Mouse (Mus musculus): ENCODE results near the gene Utrn.

The Utrn gene

GRCm38 (mm10) chr10:12869029-12869671, at the start of gene Utrn:
Gene Utrn (minus strand): TSS chr10:12869365.
- peak; percentile 76 for DNase-seq (ENCODE audit: low read depth, low spot score)

- DNase-seq (ENCODE audit: low read depth, low spot score): no peak
Observed at GRCm38 (mm10) chr10:12917626-12918025, 48.5 kb upstream of the Utrn start.

- no peak for DNase-seq (ENCODE audit: low read depth, low spot score)
Observed at GRCm38 (mm10) chr10:12916376-12916775, 47.2 kb upstream of the Utrn start.

- DNase-seq (ENCODE audit: low read depth, low spot score): no peak
Observed at GRCm38 (mm10) chr10:12915826-12916225, 46.7 kb upstream of the Utrn start.

- DNase-seq (ENCODE audit: low read depth, low spot score): no peak
Observed at GRCm38 (mm10) chr10:12914203-12914602, 45.0 kb upstream of the Utrn start.

GRCm38 (mm10) chr10:12911981-12912530, 42.9 kb upstream of the Utrn start:
- no peak for DNase-seq (ENCODE audit: low read depth, low spot score)

- DNase-seq (ENCODE audit: low read depth, low spot score): no peak
Observed at GRCm38 (mm10) chr10:12911451-12911850, 42.3 kb upstream of the Utrn start.

GRCm38 (mm10) chr10:12909891-12910290, 40.7 kb upstream of the Utrn start:
- DNase-seq (ENCODE audit: low read depth, low spot score): no peak

GRCm38 (mm10) chr10:12909179-12909578, 40.0 kb upstream of the Utrn start:
- no peak for DNase-seq (ENCODE audit: low read depth, low spot score)

- DNase-seq (ENCODE audit: low read depth, low spot score): no peak
Observed at GRCm38 (mm10) chr10:12904140-12904528, 35.0 kb upstream of the Utrn start.

- DNase-seq (ENCODE audit: low read depth, low spot score): no peak
Observed at GRCm38 (mm10) chr10:12903440-12904139, 34.4 kb upstream of the Utrn start.

- no peak for DNase-seq (ENCODE audit: low read depth, low spot score)
Observed at GRCm38 (mm10) chr10:12899901-12900300, 30.7 kb upstream of the Utrn start.

GRCm38 (mm10) chr10:12893339-12893738, 24.2 kb upstream of the Utrn start:
- no peak for DNase-seq (ENCODE audit: low read depth, low spot score)

- no peak for DNase-seq (ENCODE audit: low read depth, low spot score)
Observed at GRCm38 (mm10) chr10:12888373-12888772, 19.2 kb upstream of the Utrn start.

- no peak for DNase-seq (ENCODE audit: low read depth, low spot score)
Observed at GRCm38 (mm10) chr10:12887792-12888191, 18.6 kb upstream of the Utrn start.

GRCm38 (mm10) chr10:12884308-12884948, 15.3 kb upstream of the Utrn start:
- no peak for DNase-seq (ENCODE audit: low read depth, low spot score)

- no peak for DNase-seq (ENCODE audit: low read depth, low spot score)
Observed at GRCm38 (mm10) chr10:12881911-12882310, 12.7 kb upstream of the Utrn start.

GRCm38 (mm10) chr10:12879313-12879695, 10.1 kb upstream of the Utrn start:
- DNase-seq (ENCODE audit: low read depth, low spot score): no peak

- DNase-seq (ENCODE audit: low read depth, low spot score): peak; percentile 52
Observed at GRCm38 (mm10) chr10:12878661-12879312, 9.6 kb upstream of the Utrn start.

- no peak for DNase-seq (ENCODE audit: low read depth, low spot score)
Observed at GRCm38 (mm10) chr10:12876426-12876825, 7.3 kb upstream of the Utrn start.

- no peak for DNase-seq (ENCODE audit: low read depth, low spot score)
Observed at GRCm38 (mm10) chr10:12875410-12875809, 6.2 kb upstream of the Utrn start.
